Mouse (Mus musculus) C2C12 (cell line): ENCODE measurements around the gene Mrpl57.
"Not testable (repeated sequence)": the region's sequence is repeated elsewhere in the genome, so short reads cannot be mapped to it uniquely, and the experiment has no call there.

Experiments
- CEBPB ChIP-seq: IDR thresholded peaks from one replicate; pipeline ENCODE4 v1.6.1; 2011; ENCODE audit warnings: low read depth, mild to moderate bottlenecking, control low read depth, moderate library complexity
- CTCF ChIP-seq: IDR thresholded peaks from one replicate; pipeline ENCODE4 v1.5.1; 2011; ENCODE audit not compliant: control insufficient read depth, insufficient read depth, insufficient read length
- FOSL1 ChIP-seq: IDR thresholded peaks from one replicate; pipeline ENCODE4 v1.8.0; 2011; ENCODE audit warnings: mild to moderate bottlenecking, low read length; ENCODE audit not compliant: poor library complexity, insufficient read depth, severe bottlenecking
- MAX ChIP-seq: IDR thresholded peaks from one replicate; pipeline ENCODE4 v1.6.1; 2011; ENCODE audit warnings: mild to moderate bottlenecking, control low read depth
- MYOD1 ChIP-seq: IDR thresholded peaks from one replicate; pipeline ENCODE4 v1.6.1; 2011; ENCODE audit warnings: low read depth; ENCODE audit not compliant: control insufficient read depth, insufficient read length
- MYOG ChIP-seq: IDR thresholded peaks from one replicate; pipeline ENCODE4 v1.6.1; 2011; ENCODE audit not compliant: control insufficient read depth, insufficient read length; ENCODE audit errors: extremely low read depth
- USF1 ChIP-seq: IDR thresholded peaks from one replicate; pipeline ENCODE4 v1.6.1; 2011; ENCODE audit warnings: low read depth, mild to moderate bottlenecking, control low read depth, moderate library complexity

GRCm38 (mm10) chr14:57848061-57848460 lies 22.0 kb downstream of the Mrpl57 start:
- TF ChIP-seq CTCF, MYOD1, MAX, USF1, MYOG, CEBPB, FOSL1: not testable (repeated sequence)
